Mouse (Mus musculus) heart, embryonic 14.5 days (tissue): ENCODE data around the gene Xdh. TPM values are rescaled to one million over a fixed set of nuclear protein-coding genes. Genes with fewer than 3 reads are reported as not detected.

Experiments used
- ATAC-seq: fragments of 200-750 bp; cut with Nextera tagmentation; 2 replicates; pipeline ENCODE4 v1.8.0; 2017; ENCODE audit warnings: low read depth, moderate TSS enrichment; ENCODE audit not compliant: insufficient number of reproducible peaks, insufficient read depth, low FRiP score
- H3K27ac ChIP-seq, 2 experiments: fragments of 200-500 bp in 1 of 2; fragments of 300-500 bp in 1 of 2; sonication (generic) in 1 of 2; replicated peaks in 1 of 2; 2 replicates each; pipeline ENCODE4 v1.5.1; 2012 to 2014; ENCODE audit warnings: low read depth in 2 of 2, low read length in 2 of 2, control low read depth in 1 of 2, mild to moderate bottlenecking in 1 of 2, mixed read lengths in 1 of 2; ENCODE audit not compliant: control insufficient read depth in 1 of 2, insufficient read depth in 1 of 2
- H3K27me3 ChIP-seq: fragments of 300-500 bp; sonication (generic); 2 replicates; pipeline ENCODE4 v1.6.1; 2014; ENCODE audit warnings: mild to moderate bottlenecking, low read length, control low read depth; ENCODE audit not compliant: control insufficient read depth, insufficient read depth
- H3K36me3 ChIP-seq: fragments of 300-500 bp; sonication (generic); 2 replicates; pipeline ENCODE4 v1.6.1; 2014; ENCODE audit warnings: mild to moderate bottlenecking, control low read depth, low read length, mixed read lengths; ENCODE audit not compliant: control insufficient read depth, insufficient read depth
- H3K4me1 ChIP-seq, 2 experiments: fragments of 200-500 bp in 1 of 2; fragments of 300-500 bp in 1 of 2; sonication (generic) in 1 of 2; 2 replicates each; pipeline ENCODE4 v1.6.1; 2012 to 2014; ENCODE audit warnings: low read length in 2 of 2, control low read depth in 1 of 2, mixed read lengths in 1 of 2; ENCODE audit not compliant: control insufficient read depth in 2 of 2, insufficient read depth in 2 of 2
- H3K4me2 ChIP-seq: fragments of 300-500 bp; sonication (generic); 2 replicates; pipeline ENCODE4 v1.6.1; 2014; ENCODE audit warnings: mild to moderate bottlenecking, low read length
- H3K4me3 ChIP-seq, 2 experiments: fragments of 200-500 bp in 1 of 2; fragments of 300-500 bp in 1 of 2; sonication (generic) in 1 of 2; 2 replicates each; pipeline ENCODE4 v1.5.1; 2012 to 2014; ENCODE audit warnings: low read length in 2 of 2, mild to moderate bottlenecking in 2 of 2, control low read depth in 1 of 2, low read depth in 1 of 2, moderate library complexity in 1 of 2; ENCODE audit not compliant: control insufficient read depth in 1 of 2, insufficient read depth in 1 of 2
- H3K9ac ChIP-seq: fragments of 300-500 bp; sonication (generic); 2 replicates; pipeline ENCODE4 v1.6.1; 2014; ENCODE audit warnings: mild to moderate bottlenecking, low read length
- H3K9me3 ChIP-seq: fragments of 300-500 bp; sonication (generic); 2 replicates; pipeline ENCODE4 v1.6.1; 2016; ENCODE audit warnings: low read length, control low read depth; ENCODE audit not compliant: control insufficient read depth
- WGBS: fragments of 180-500 bp; shearing (Covaris S2); extraction: QIAGEN DNeasy Blood & Tissue Kit; methylation state at CpG from one replicate; pipeline ENCODE4 v1.1.7; 2014; 5-methylcytosine and 5-hydroxymethylcytosine counted together
- polyA plus RNA-seq: library from polyadenylated mRNA; unstranded; fragments of >200 nt; fragmentation: Nextera tagmentation; extraction: Ambion mirVana; gene quantifications from 2 replicates; pipeline ENCODE4 v1.2.1, GENCODE M21; 2014

Xdh gene
- polyA plus RNA-seq, 1 experiment from 2014 or later, result 0.96 TPM

DNA sequence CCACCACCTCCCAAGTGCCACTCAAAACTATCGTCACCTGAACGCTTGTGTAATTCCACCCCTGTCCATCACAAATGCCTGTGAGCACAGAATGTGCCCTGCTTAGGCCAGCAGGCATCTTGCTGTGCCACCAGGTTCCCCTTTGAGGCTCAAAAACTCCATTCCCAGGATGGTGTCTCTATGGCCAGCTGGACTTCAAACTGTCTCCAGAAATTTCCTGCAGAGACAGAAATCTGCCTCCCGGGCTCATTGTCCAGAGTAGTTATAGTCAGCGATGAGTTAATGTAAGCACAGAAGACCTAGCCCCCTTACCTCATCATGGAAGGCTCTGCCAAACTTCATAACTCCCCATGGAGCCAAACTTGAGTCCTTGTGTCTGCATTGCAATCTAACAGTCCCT, 112.8 kb downstream of the Xdh start:
- no peak for ATAC-seq
- no peaks in the 10 kb centered on the region for H3K9me3 ChIP-seq
- H3K9ac ChIP-seq, result no peak overlapping the region
- no peak overlapping the region for H3K4me3 ChIP-seq
- H3K4me1 ChIP-seq, result peaks cover 7 to 15% of the 10 kb centered on the region in 2 experiments
- 79% methylated on average over 4 of the region's 4 CpGs for WGBS
- H3K36me3 ChIP-seq, result no peaks in the 10 kb centered on the region
- no peaks in the 10 kb centered on the region for H3K27me3 ChIP-seq
- no peak overlapping the region for H3K4me2 ChIP-seq
- no peak overlapping the region for H3K27ac ChIP-seq

- Histone ChIP-seq H3K27ac (no peak overlapping the region), H3K4me2 (no peak overlapping the region), H3K9me3 (no peaks in the 10 kb centered on the region), H3K4me1 (peaks cover 7 to 15% of the 10 kb centered on the region in 2 experiments), H3K4me3 (no peak overlapping the region), H3K9ac (no peak overlapping the region), H3K27me3 (no peaks in the 10 kb centered on the region), H3K36me3 (no peaks in the 10 kb centered on the region)
- ATAC-seq, result no peak
- WGBS, result 86% methylated on average over 3 of the region's 3 CpGs
These were observed 113.4 kb downstream of the Xdh start for GRCm38 (mm10) chr17:73836601-73837000.

Other genes starting within 250 kb of the Xdh start
- gene Galnt14, start 239.7 kb downstream of the Xdh start, polyA plus RNA-seq, result 0.39 and 0.82 TPM in 2 replicates
- 2.3 and 2.7 TPM in 2 replicates for gene Ehd3, start 146.1 kb downstream of the Xdh start, polyA plus RNA-seq
- gene Srd5a2, start 97.7 kb upstream of the Xdh start, polyA plus RNA-seq, result not detected in 2 replicates